ENCODE assay signal across 14 mouse cellular contexts in the genomic region with DNA sequence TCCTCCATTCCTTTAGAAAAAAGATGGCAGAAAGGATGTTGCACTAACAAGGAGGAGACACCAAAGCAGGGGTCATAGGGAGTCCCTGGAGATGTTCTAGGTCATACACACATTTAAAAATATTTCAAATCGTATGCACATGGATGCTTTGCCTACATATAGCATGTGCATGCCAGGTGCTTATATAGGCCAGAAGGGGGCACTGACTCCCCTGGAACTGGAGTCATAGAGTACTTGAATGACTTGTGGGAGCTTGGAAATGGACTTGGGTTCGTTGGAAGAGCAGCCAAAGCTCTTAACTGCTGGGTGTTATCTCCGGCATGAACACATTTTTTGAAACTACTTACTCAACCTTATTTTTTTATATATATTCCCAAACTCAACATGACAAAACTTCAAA.
DNase-seq lines count a peak whose midpoint lies in the region; ATAC-seq and TF ChIP-seq lines count a peak whose summit lies in the region.
"Had no signal": no experiment of that assay in that cellular context is flagged by ENCODE, and none has a peak within 500 bp of the region (broad histone marks: within the 10 kb centered on the region; RNA-seq: fewer than 3 reads in every experiment).

No protein-coding gene starts in this region.

- H3K79me2 ChIP-seq in CH12.LX (replicated peaks; ENCODE audit: control insufficient read depth, extremely low read depth, insufficient read depth, poor library complexity, severe bottlenecking): no peaks in the 10 kb centered on the region

- H3K9ac ChIP-seq in hindbrain, postnatal 0 days (replicated peaks; ENCODE audit: low read length): no peak overlapping the region
- no peak overlapping the region for H3K9ac ChIP-seq in hindbrain, embryonic 12.5 days
- no peak overlapping the region for H3K9ac ChIP-seq in CH12.LX (ENCODE audit: insufficient read depth, low read depth)
- H3K9ac ChIP-seq: kidney, embryonic 15.5 days; neural tube, embryonic 12.5 days had no signal

- H3K4me2 ChIP-seq in hindbrain, postnatal 0 days (ENCODE audit: low read depth, low read length): no peak overlapping the region
- H3K4me2 ChIP-seq in hindbrain, embryonic 12.5 days (replicated peaks): no peak overlapping the region
- no peak overlapping the region for H3K4me2 ChIP-seq in CH12.LX (ENCODE audit: insufficient read depth, low read depth, poor library complexity, severe bottlenecking)
- H3K4me2 ChIP-seq: kidney, embryonic 15.5 days; neural tube, embryonic 12.5 days had no signal

- H3K9me3 ChIP-seq in hindbrain, postnatal 0 days (ENCODE audit: low read length): no peaks in the 10 kb centered on the region
- H3K9me3 ChIP-seq in hindbrain, embryonic 12.5 days (replicated peaks): no peaks in the 10 kb centered on the region
- H3K9me3 ChIP-seq in CH12.LX (replicated peaks; ENCODE audit: low read length): no peaks in the 10 kb centered on the region
- H3K9me3 ChIP-seq: heart, embryonic 10.5 days; kidney, embryonic 15.5 days; limb, embryonic 10.5 days; neural tube, embryonic 12.5 days had no signal

- no peaks in the 10 kb centered on the region for H3K27me3 ChIP-seq in hindbrain, postnatal 0 days (ENCODE audit: insufficient read depth, low read length)
- H3K27me3 ChIP-seq in hindbrain, embryonic 12.5 days: no peaks in the 10 kb centered on the region
- H3K27me3 ChIP-seq in CH12.LX (replicated peaks): peaks cover 2% of the 10 kb centered on the region
- H3K27me3 ChIP-seq: kidney, embryonic 15.5 days; neural tube, embryonic 12.5 days had no signal

- no peak overlapping the region for H3K4me3 ChIP-seq in hindbrain, postnatal 0 days (ENCODE audit: low read length)
- H3K4me3 ChIP-seq in hindbrain, embryonic 12.5 days: no peak overlapping the region
- H3K4me3 ChIP-seq in CH12.LX (replicated peaks in 1 of 3; ENCODE audit: low read depth in 2 of 3, low read length in 2 of 3, poor library complexity in 1 of 3): no peak overlapping the region
- H3K4me3 ChIP-seq in cortical plate, adult 2 months (ENCODE audit: insufficient read depth, low read length): no peak overlapping the region
- H3K4me3 ChIP-seq: heart, embryonic 10.5 days; kidney, embryonic 15.5 days; limb, embryonic 10.5 days; neural tube, embryonic 12.5 days had no signal

- peak; percentile 31 for TF ChIP-seq CTCF in hindbrain, postnatal 0 days (IDR thresholded peaks at IDR 0.05; ENCODE audit: low read depth)
- peak; percentile 32 to 76; a peak in 3 of 4 replicates for TF ChIP-seq CTCF in CH12.LX (conservative IDR thresholded peaks at IDR 0.05 in 1 of 2, IDR thresholded peaks at IDR 0.05 in 1 of 2; ENCODE audit: low read depth in 2 of 2, low read length in 2 of 2)
- TF ChIP-seq CTCF in cortical plate, adult 2 months (IDR thresholded peaks at IDR 0.05; ENCODE audit: extremely low read depth, insufficient read depth, low read length): 0 out of 2 replicates have a peak, but pooled peaks have one; percentile 25

- WGBS in hindbrain, postnatal 0 days: 74% methylated on average over 3 of the region's 3 CpGs
- WGBS in hindbrain, embryonic 12.5 days: 78% methylated on average over 3 of the region's 3 CpGs

- DNase-seq in hindbrain, postnatal 0 days (ENCODE audit: low spot score): no peak
- DNase-seq in 416B (ENCODE audit: low read depth): peak; percentile 31
- peak; percentile 34 for DNase-seq in CH12.LX (ENCODE audit: extremely low read depth)
- no peak for DNase-seq in thymus, postnatal 14 days
- DNase-seq: embryo, embryonic 11 days; lung, adult 18-20 months had no signal

- TF ChIP-seq EP300 in CH12.LX (IDR thresholded peaks at IDR 0.05; ENCODE audit: low read length): no peak

- in situ Hi-C loops in CH12.LX (cut with MboI; ENCODE audit: low pct_ligation_motif_present, low pct_unique_long_range_greater_than_20kb, low sequenced_read_pairs): loop anchor here (25.0 kb wide), 2 partner anchors 565 to 990 kb away; no protein-coding TSS in a partner anchor

- H3K36me3 ChIP-seq in hindbrain, postnatal 0 days (ENCODE audit: insufficient read depth, low read length): no peaks in the 10 kb centered on the region
- H3K36me3 ChIP-seq in hindbrain, embryonic 12.5 days: no peaks in the 10 kb centered on the region
- no peaks in the 10 kb centered on the region for H3K36me3 ChIP-seq in CH12.LX (replicated peaks in 1 of 2; ENCODE audit: control insufficient read depth in 1 of 2, insufficient read depth in 1 of 2, low read length in 1 of 2)
- H3K36me3 ChIP-seq: G1E; heart, embryonic 10.5 days; kidney, embryonic 15.5 days; limb, embryonic 10.5 days; neural tube, embryonic 12.5 days had no signal

- H3K4me1 ChIP-seq in hindbrain, postnatal 0 days (ENCODE audit: insufficient read depth, low read length): peaks cover 11% of the 10 kb centered on the region
- peaks cover 8% of the 10 kb centered on the region; the same call in 1 of the 2 replicates for H3K4me1 ChIP-seq in hindbrain, embryonic 12.5 days
- H3K4me1 ChIP-seq in CH12.LX (ENCODE audit: control insufficient read depth in 1 of 2, insufficient read depth in 2 of 2): peaks cover 0 to 16% of the 10 kb centered on the region in 2 experiments; a peak in 2 of 4 replicates
- H3K4me1 ChIP-seq in cortical plate, adult 2 months (ENCODE audit: control insufficient read depth, insufficient read depth, low read length): peaks cover 1% of the 10 kb centered on the region; the same call in 1 of the 2 replicates
- H3K4me1 ChIP-seq: heart, embryonic 10.5 days; kidney, embryonic 15.5 days had no signal

- no peak overlapping the region for H3K27ac ChIP-seq in hindbrain, postnatal 0 days
- no peak overlapping the region for H3K27ac ChIP-seq in hindbrain, embryonic 12.5 days
- no peak overlapping the region for H3K27ac ChIP-seq in CH12.LX (ENCODE audit: insufficient read depth, low read depth)
- H3K27ac ChIP-seq in cortical plate, adult 2 months (ENCODE audit: insufficient read depth, low read length): no peak overlapping the region
- H3K27ac ChIP-seq: heart, embryonic 10.5 days; kidney, embryonic 15.5 days; limb, embryonic 10.5 days; neural tube, embryonic 12.5 days had no signal

- ATAC-seq in hindbrain, postnatal 0 days: no peak
- ATAC-seq in hindbrain, embryonic 12.5 days (ENCODE audit: low FRiP score): no peak
- ATAC-seq in cerebellum, adult (ENCODE audit: insufficient number of reproducible peaks, low FRiP score, low TSS enrichment): no peak

- dilution Hi-C loops in CH12.LX (cut with MboI; ENCODE audit: extremely low pct_ligation_motif_present, extremely low pct_unique_long_range_greater_than_20kb, low sequenced_read_pairs): no loop called here

- TF ChIP-seq RAD21 in CH12.LX (IDR thresholded peaks at IDR 0.05; ENCODE audit: low read depth, low read length): peak; percentile 71

- no peak for TF ChIP-seq POLR2A in CH12.LX (IDR thresholded peaks at IDR 0.05; ENCODE audit: low read depth, low read length)
- no peak for TF ChIP-seq POLR2A in cortical plate, adult 2 months (IDR thresholded peaks at IDR 0.05; ENCODE audit: extremely low read depth, insufficient read depth, low read length)

TF ChIP-seq in CH12.LX, 34 proteins besides CTCF, POLR2A, EP300 and RAD21:
- TF ChIP-seq MAZ (IDR thresholded peaks at IDR 0.05; ENCODE audit: low read depth, low read length) (no peak), RCOR1 (conservative IDR thresholded peaks at IDR 0.05; ENCODE audit: low read depth, low read length) (no peak), E2F4 (IDR thresholded peaks at IDR 0.05; ENCODE audit: insufficient replicate concordance, low read depth, low read length) (no peak), MYC (IDR thresholded peaks at IDR 0.05; ENCODE audit: low read depth, low read length) (peak; percentile 75; the same call in 1 of the 2 replicates), ELF1 (IDR thresholded peaks at IDR 0.05; ENCODE audit: low read depth, low read length) (no peak), ZC3H11A (IDR thresholded peaks at IDR 0.05; ENCODE audit: low read depth, low read length) (no peak), SMC3 (IDR thresholded peaks at IDR 0.05; ENCODE audit: low read depth, low read length) (peak; percentile 51), MAFK (IDR thresholded peaks at IDR 0.05; ENCODE audit: insufficient replicate concordance, low read length) (no peak), USF1 (IDR thresholded peaks at IDR 0.05; ENCODE audit: low read depth, low read length) (no peak)

Comparison
In these comparisons a context has a peak if more than half of its experiments do, and no peak if none do; other contexts are left out.
1. DNase-seq: peak in 416B (single experiment) and CH12.LX (single experiment); none in hindbrain, postnatal 0 days (single experiment) and thymus, postnatal 14 days (single experiment).
2. Peak in every context shown above with its lines, with median percentiles within 50 percentile points of each other: CTCF ChIP-seq.